Mouse (Mus musculus) urinary bladder, adult 18-20 months (tissue): ENCODE data around the gene Pus1.
A peak's percentile ranks its signal among the peaks of the same experiment; 100 is the strongest.
"Not testable (repeated sequence)": the region's sequence is repeated elsewhere in the genome, so short reads cannot be mapped to it uniquely, and the experiment has no call there.

Experiments
- DNase-seq, 2 experiments: peaks; one replicate each; pipeline ENCODE4 v3.0.0; 2022; ENCODE audit warnings: low spot score in 2 of 2, mixed read lengths in 2 of 2

Gene Pus1

DNA sequence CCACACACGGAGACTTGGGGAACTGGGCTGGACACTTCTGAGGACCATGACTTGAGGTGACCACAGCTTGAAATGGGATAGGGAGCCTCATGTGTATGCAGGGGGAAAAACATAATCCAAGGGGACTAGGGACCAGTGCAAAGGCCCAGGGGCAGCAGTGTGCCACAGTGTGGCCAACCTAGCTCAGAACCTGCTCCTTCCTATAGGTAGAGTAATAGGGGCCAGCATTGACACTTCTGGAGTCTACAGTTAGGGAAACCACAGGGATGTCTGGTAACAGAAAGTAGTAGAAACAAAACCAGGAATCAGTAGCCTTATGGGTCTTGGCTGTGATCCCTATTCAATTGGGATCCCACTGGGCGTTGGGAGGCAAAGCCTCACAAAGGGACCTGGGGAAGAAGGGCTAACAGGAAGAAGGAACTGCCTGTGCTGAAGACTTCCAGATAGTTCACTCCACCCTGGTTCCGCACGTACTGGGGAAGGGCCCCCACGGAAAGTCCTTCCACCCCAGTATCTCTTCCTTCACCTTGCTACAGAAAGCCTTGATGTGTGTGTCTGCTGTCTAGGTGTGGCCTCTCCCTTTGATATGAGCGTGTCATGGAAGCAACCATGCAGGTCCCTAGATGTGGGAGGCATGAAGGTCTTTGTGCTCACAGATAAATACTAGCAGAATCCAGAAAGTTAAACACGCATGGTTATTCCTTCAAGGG lies 1.2 kb upstream of the Pus1 start:
- no peak for DNase-seq

DNA sequence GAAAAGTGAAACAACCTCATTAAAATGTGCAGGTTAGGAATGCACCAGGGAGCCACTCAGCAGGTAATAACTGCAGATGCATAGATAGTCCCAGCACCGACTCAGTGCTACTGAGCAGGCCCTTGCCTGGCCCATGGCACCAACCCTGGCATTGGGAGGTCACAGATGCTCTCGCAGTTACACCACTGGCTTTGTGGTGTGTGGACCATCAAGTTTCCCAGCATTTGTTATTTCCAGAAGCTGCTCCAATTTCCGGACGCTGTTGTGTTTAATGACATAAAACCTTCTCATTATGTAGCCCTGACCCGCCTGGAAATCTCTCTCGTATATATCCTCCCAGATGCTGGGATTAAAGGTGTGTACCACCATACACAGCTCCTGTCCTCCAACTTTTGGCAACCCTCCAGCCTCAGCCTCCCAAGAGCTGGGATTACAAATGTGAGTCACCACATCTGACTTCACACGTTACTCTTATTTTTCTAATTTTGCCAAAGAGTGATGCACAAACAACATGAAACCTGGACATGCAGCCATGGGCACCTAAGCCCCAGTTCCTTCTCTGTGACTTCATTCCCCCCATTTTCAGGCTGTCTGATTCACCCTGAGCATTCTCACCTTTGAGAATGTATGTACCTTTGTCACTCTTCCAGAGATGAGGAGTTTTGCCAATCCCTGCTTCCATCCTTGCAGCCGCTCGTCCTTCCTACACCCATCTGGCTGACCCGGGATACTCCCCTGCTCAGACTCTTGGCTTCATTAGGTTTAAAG lies 486 bp upstream of the Pus1 start:
- no peak for DNase-seq

DNA sequence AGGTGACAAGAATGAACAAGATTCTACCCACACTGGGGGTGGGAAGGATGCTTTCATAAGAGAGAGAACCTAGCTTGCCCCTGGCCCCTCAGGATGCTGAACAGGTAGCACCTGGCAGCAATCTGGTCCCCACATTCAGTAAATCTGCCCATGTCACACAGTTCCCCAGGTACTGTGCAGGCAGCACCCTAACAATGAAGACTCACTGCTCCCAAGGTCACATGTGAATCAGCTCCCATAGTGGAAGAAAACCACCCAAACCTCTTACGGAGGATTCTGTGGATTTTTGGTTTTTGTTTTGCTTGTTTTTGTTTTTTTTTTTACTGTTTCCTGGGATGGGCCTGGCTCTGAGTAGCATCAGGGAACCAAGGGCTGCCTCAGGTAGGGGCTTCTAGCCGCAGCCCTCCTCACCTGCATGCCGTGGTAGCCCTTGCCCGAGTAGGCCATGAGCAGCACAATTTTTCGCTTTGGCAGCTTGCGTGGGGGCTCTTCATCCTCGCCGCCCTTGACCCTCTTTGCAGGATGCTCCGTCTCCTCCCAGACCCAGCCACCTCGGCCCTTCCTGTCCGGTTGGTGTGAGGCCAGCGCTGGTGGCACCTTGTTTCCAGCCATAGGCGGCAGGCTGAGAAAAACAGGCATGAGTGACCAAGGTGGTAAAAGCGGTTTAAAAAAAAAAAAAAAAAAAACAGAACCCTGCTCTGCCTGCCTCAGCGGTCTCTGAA lies 1.0 kb downstream of the Pus1 start:
- DNase-seq = no peak

- DNase-seq = no peak
These were observed 2.2 kb downstream of the Pus1 start for GRCm38 (mm10) chr5:110778263-110778662.

DNA sequence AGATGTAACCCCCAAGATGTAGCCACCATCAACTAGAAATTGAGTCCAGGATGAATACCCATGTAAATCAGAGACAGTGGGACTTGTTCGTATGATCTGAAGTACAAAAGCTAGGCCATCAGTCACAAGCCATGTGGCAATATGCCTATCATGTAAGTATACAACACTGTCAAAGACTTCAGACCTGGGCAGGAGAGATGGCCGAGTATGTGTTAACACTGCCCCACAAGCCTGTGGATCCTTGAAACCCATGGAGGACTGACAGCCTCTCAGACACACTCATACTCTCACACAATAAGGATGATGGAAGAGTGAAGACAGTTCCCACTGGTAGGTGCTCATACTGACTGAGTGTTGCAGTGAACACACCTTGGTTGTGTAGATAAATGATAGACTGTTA lies 4.3 kb downstream of the Pus1 start:
- DNase-seq = no peak

DNA sequence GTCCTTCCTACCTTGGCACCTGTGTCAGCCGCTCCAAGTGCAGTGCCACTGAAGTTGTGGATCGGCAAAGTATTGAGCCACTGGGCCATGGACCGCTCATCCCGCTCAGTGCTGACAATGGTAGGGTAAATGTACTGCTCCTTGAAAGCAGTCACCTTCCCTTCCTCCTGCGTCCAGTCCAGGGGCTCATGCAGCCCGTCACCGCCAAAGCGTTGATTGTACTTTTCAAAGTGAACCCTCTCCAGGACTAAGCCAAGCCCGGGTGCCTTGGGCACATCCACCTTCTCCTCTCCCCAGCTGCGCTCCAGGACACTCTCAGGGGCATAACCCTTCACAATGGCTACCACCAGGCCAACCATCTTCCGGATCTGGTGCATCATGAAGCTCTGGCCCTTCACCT lies 5.9 kb downstream of the Pus1 start:
- no peak for DNase-seq

- not testable (repeated sequence) for DNase-seq
These were observed 7.5 kb downstream of the Pus1 start for GRCm38 (mm10) chr5:110772945-110773344.

GRCm38 (mm10) chr5:110770448-110771158 lies 9.9 kb downstream of the Pus1 start, which contains the start of gene Ep400:
Ep400 (minus strand) TSS chr5:110770717.
- peak; percentile 99 for DNase-seq

- no peak for DNase-seq
These were observed 10.4 kb downstream of the Pus1 start for GRCm38 (mm10) chr5:110770031-110770445.

DNA sequence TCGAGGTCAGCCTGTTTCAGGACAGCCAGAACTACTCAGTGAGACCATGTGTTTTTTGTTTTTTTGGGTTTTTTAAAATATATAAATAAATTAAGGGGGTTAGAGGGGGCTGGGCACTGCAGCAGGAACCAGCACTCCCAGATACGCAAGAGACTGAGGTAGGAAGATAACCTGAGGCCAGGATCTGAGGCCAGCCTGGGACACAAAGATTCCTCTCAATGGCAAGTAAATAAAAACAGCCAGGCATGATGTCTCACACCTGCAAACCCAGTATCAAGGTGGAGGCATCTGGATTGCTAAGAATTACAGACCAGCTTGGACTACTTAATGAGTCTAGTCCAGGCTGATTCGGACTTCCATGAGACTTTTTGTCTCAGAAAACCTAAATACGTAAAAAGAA lies 11.2 kb downstream of the Pus1 start:
- no peak for DNase-seq

DNA sequence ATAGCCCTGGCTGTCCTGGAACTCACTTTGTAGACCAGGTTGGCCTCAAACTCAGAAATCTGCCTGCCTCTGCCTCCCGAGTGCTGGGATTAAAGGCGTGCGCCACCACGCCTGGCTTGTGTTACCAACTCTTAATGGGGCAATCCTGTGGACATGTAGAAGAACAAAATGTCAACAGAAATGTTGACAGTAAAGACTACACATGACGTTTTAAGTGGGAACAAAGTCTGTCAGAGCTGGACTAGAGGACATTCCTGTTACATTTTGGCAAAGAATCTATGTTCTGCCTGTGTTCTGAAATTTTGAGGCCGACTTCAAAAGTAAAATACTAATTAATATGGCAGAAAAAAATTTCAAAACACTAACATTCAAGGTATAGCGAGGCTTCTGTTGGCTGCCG lies 16.6 kb downstream of the Pus1 start:
- no peak for DNase-seq

DNA sequence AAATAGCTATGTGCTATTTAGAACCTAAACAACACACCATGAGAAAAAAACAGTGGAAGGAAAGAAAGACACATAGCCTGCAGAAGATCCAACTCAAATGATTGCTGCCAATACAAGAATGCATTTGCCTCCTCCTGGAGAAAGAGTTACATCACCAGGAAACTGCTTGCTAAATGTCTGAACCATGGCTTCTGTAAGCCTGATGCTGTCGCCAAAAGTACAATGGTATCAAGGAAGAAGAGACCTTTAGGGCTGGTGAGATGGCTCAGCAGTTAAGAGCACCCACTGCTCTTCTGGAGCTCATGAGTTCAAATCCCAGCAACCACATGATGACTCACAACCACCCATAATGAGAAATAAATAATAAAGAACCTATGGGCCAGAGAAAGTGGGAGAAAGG lies 35.4 kb downstream of the Pus1 start:
- DNase-seq = no peak

GRCm38 (mm10) chr5:110739496-110740275 lies 40.8 kb downstream of the Pus1 start:
- DNase-seq = no peak

DNA sequence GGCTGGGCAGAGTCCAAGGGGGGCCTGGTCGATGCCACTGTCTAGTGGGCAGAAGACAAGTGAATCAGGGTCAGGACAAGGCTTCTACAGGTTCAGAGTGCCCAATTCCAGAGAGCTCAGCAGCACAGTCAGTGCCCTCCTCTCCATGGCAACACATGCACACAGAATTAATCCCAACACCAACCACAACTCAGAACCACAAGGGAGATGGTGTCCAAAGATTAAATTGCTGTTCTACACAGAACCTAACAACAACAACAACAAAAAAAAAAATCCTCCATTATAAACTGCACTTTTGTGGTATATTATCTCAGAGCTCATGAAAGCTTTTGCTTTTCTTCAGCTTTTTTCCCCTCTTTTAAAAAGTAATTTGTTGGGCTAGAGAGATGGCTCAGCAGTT lies 44.9 kb downstream of the Pus1 start:
- no peak for DNase-seq

DNA sequence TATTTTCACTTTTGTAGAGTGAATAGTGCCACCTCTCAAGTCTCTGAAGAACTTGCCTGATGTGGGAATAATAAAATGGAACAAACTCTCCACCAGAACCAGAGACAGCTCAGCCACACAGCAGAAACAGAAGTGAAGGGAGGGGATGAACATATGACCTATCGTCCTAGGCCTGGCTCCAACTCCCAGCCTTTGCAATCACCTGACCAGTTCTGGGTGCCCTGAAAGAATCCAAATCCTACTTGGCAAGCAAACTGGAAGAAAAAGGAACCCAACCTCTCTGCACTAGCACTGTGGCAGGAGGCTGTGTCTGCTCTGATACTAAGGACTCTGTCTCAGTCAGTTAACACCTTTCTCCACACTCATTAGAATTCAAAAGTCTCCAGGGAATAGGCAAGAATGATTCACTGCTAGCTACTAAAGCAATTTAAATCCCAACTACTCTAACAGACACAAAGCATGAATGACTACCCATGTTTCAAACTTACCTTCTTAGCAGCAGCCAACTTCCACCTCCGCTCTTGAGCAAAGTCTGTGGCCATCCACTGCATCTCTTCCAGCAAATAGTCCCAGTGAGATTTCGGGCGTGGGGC lies 47.1 kb downstream of the Pus1 start:
- DNase-seq = no peak

DNA sequence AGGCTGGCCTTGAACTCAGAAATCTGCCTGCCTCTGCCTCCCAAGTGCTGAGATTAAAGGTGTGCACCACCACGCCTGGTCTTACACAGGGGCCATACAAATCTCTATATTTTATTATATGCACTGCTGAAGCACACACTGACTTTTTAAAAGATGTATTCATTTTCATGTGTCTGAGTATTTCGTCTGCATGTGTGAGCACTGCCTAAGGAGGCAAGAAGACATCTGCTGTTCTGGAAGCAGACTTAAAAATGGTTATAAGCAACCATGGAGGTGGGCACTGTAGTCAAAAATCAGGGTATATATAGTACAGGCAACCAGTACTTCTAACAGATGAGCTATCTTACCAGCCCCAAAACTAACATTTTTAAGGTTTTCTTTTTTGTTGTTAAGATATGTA lies 49.2 kb downstream of the Pus1 start:
- DNase-seq = no peak

- DNase-seq = no peak
These were observed 52.6 kb downstream of the Pus1 start for GRCm38 (mm10) chr5:110727850-110728249.
